Mouse (Mus musculus) heart, adult 18-20 months (tissue): ENCODE results near the gene Tet2. TPM values are rescaled to one million over a fixed set of nuclear protein-coding genes. Genes with fewer than 3 reads are reported as not detected.

Experiments
- DNase-seq, 2 experiments: peaks; one replicate each; pipeline ENCODE4 v3.0.0; 2021 to 2022; ENCODE audit warnings: mixed read lengths in 1 of 2
- total RNA-seq, 2 experiments: library from RNA; stranded (reverse); gene quantifications; 2 replicates each; pipeline ENCODE4 v1.2.3; 2021

Gene Tet2
- total RNA-seq, 2 experiments from 2014 or later: 13.0 to 14.0 TPM

DNA sequence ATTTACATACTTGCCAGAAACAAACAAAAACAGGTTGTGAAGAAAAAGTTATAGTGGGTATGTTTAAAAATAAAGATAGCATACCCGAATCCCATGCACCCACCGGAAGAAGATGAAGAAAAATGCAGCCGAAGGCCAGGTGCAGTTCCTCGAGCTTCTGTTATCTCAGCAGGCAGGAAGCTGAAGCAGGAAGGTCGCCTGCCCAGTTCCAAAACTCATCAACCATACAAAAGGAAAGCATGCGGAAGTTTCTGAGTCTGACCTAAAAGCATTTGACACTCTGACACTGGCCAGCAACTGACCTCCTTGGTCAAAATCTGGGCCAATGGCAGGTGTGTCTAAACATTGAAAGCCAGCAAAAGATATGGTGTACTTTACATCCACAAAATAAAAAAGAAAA lies 26.8 kb downstream of the Tet2 start:
- DNase-seq: no peak

DNA sequence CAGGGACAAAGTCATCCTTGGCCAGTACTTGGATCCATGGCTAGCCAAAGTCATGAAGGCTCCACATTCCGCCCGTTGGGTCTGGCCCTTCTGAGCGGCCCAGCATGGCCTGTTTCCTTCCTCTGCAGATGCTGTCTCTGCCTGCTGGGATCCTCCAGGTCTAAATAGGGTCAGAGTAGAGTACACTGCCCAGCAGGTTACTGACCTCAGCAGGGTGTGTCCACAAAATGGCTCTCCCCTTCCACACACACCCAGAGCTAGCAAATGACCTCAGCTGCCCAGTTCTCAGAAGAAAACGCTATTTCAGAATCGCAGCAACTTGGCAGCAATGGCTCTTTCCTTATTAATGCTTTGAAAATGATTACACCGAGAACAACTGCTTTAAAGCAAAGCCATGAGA lies 27.5 kb downstream of the Tet2 start:
- DNase-seq: peak; percentile 38 to 60

DNA sequence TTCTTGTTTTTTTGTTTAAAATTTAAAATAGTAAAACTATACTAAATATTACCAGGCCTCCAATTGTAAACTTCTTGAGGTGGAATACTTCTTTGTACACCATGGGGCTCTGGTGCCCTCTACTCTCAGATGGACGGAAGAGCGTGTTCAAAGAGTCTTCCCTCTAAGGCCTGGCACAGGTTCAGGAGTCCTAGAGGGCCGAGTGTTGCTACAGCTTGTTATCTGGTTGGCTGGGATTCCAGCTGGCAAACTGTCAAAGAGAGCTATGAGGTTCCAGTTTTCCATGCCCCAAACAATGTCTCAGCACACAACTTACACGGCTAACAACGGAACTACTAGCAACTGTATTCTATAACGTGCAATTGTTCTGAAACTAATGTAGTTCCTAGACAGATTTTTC lies 28.8 kb downstream of the Tet2 start:
- DNase-seq: peak; percentile 91 to 92

GRCm38 (mm10) chr3:133515204-133515969 lies 29.6 kb downstream of the Tet2 start:
- no peak for DNase-seq

- DNase-seq: no peak
Measured at GRCm38 (mm10) chr3:133514290-133514689, 30.6 kb downstream of the Tet2 start.

GRCm38 (mm10) chr3:133513475-133513874 lies 31.5 kb downstream of the Tet2 start:
- DNase-seq: no peak

GRCm38 (mm10) chr3:133510368-133510767 lies 34.6 kb downstream of the Tet2 start:
- DNase-seq: no peak

DNA sequence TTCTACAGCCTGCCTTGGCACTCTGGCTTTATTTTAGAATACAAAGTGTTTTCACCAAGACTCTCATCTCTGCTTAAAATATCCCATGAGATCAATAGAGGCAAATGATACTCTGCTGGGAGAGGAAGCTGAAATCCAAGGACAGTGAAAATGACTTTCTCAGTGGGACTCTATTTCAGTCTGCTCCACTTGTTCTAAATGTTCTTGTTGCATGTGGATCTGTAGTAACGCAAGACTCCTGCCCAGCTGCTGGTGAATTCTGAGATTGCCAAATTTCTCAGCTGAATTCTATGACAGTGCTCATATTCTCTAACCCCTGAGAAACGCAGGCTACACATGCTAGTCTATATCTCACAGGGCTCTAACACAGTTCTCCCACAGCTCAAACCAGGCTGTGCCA lies 35.1 kb downstream of the Tet2 start:
- no peak for DNase-seq

DNA sequence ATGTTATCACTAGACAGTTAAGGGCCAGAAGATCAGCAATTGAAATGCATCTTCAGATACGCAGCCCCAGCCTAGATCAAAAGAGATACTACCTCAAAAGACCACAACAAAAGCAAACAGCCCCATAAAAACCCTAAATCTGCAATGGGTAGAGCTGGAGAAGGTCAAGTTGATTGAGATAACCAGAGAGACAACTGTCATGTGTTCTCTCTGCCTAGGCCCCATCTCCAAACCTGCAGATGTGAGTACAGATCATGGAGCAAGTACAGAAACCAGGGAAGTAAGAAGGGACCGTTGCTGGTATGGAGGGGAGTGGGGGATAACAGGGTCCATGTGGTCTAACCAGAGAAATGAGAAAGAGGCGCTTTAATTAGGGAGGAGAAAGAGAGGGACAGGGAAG lies 36.1 kb downstream of the Tet2 start:
- DNase-seq: no peak

DNA sequence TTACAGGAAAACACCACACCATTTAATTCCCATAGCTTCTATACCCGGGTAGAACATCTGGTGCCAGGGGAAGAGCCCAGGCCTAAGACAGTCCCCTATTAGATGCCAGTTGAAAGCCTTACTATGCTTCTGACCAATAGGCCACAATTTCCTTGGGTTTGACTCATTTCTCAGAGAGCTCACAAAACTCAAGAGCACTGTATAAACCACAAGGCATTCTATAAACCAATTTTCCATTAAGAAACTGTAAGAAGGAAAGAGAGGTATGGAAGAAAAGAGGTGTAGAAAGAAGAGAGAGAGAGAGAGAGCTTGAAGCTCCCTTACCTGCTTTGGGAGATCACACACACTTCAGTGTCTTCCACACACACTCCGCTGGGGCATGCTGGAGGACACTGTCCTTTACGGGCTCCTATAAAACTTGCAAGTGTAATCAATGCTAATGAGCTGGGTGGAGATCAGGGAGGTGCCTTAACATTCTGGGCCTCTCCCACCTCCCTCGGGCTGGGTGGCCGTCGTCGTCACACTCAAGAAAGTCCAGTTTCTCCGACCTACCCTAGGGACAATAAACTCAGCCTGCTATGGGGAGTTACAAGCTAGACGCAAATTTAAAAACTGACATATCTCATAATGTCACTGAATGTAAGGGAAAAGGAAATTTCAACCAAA lies 38.5 kb downstream of the Tet2 start:
- no peak for DNase-seq

GRCm38 (mm10) chr3:133496953-133497352 lies 48.0 kb downstream of the Tet2 start:
- no peak for DNase-seq

DNA sequence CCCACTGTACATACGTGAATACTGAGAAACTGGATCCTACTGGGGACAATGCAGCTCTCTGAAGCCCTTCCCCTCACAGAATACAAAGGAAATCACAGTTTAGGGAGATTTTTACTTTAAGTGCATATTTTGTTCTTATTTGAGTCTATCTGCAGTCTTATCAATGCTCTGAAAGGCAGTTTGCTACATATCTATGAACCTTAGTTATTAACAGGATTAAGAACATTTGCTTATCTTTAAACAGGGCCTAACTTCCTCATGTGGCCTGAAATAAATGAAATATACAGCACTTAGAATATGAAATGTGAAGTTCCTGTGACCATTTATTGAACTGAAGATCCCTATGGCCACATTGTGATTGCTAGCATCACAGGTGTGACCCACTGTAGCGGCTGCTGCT lies 53.6 kb downstream of the Tet2 start:
- no peak for DNase-seq

- DNase-seq: peak in 1 of 2 experiments; percentile 23
Measured at GRCm38 (mm10) chr3:133488022-133488725, 56.8 kb downstream of the Tet2 start.

DNA sequence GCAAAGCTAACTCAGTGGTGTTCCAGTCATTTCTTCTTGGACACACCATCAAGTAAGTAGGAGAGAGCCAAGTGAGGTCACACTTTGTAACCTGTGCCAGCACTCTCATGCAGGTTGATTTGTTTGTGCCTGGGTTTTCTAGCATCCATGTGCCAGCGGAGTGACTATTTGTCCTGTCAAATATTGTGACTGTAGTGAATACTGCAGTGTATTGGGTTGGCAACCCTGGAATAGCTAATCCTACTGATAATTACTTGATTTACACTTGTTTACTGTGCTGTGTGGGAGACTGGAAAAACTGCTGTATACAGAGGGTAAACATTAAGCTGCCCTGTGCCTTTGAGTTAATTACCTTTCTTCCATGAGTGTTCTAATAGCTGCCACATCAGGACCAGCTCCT lies 62.1 kb downstream of the Tet2 start:
- no peak for DNase-seq

DNA sequence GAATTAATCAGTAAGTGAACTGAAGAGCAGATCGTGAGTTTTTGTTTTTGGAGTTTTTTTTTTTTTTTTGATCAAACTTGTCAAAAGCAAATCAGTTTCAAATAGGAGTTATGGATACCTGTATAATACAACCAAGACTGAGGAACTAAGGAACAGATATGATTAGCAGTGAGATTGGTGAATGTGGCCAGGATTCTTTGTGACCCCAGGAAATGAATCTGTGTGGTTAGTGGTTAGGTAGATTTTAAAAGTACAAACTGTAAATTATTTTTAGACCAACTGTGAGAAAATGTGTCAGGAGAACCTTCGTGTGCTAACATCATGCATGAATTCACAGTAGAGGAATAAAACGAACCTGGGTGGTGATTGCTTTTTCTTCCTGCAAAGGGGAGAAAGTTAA lies 66.0 kb downstream of the Tet2 start:
- DNase-seq: no peak

- no peak for DNase-seq
Measured at GRCm38 (mm10) chr3:133473781-133474180, 71.2 kb downstream of the Tet2 start.

DNA sequence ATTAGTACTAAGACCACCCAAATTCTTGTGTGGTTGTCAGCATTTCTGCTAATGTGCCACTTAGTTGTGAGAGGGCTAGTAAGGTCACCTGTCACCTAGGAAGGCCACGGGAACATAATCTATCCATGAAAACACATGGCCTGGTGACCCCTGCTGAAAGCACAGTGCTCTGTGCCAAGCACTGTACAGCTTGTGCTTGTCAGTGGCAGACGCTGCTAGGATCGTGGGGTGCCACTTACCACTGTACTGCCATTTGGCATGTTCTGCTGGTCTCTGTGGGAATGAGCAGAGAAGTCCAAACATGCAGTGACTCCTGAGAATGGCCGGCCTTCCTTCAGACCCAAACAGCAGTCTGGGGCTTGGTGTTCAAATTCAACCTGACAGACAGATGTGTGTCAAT lies 73.8 kb downstream of the Tet2 start:
- no peak for DNase-seq

DNA sequence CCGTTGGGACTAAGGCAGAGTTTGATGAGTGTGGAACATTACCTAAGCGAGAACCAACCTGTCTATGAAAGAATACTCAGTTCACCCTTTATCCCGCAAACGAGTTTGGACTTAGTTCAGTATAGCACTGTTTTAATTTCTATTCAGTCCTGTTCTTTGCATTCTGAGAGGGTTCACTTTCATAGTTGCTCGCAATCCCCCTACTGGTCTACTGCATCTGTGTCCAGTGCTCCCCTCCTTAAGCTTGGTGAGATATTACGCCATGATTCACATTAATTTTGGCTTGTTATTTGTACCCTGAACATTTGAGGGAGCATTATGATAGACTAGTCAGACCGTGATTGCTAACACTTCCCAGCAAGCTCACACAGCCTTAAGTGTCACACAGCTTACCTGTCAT lies 76.1 kb downstream of the Tet2 start:
- no peak for DNase-seq

GRCm38 (mm10) chr3:133463233-133463632 lies 81.7 kb downstream of the Tet2 start:
- DNase-seq: no peak

- no peak for DNase-seq
Measured at GRCm38 (mm10) chr3:133462485-133462884, 82.5 kb downstream of the Tet2 start.

DNA sequence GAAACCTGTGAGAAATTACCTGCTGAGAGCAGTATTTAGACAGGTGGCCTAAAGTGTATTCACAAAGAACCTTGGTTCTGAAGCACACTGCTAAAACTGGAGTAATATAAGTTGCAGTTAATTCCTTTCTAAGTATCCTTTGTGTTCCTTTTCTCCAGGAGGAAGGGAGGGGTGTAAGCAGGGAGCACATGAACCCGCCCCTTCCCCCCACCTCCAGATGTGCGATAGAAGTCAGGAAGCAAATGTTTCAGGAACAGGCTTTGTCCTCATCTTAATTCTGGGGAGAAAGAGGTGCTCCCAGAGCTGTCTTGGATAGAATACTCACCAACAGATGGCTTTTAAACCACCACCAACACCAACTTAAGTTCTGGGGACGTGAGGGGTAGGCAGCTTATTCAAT lies 82.9 kb downstream of the Tet2 start:
- DNase-seq: no peak

DNA sequence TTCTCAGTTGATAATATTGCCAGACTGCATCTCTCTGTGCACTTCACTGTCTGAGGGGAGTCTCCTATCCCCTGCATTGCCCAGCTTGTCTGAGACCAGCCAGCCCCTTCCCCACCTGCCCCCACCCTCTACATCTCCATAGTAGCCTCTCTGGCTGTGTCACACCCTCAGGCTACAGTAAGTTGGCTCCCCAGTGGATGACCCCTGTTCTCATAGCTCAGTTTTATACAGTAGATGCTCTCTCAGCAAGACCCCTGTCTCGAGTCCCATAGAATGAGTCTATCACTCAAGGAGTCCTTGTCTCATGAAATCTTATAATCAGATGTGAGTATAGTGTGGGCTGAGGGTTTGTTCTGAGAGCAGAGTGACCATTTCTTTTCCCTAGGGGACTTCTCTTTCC lies 85.8 kb downstream of the Tet2 start:
- DNase-seq: no peak

- no peak for DNase-seq
Measured at GRCm38 (mm10) chr3:133453896-133454295, 91.0 kb downstream of the Tet2 start.
